Mouse (Mus musculus) colon, adult 2 months (tissue): ENCODE results near the gene Vrk3. TPM values are rescaled to one million over a fixed set of nuclear protein-coding genes. Genes with fewer than 3 reads are reported as not detected.

Experiments used
- polyA plus RNA-seq: library from polyadenylated mRNA; depleted of rRNA; stranded (reverse); fragments of >200 nt; gene quantifications from 2 replicates; pipeline ENCODE4 v1.2.3, GENCODE M21; 2012; rRNA removed

Vrk3 gene
- polyA plus RNA-seq, result 44.8 and 45.6 TPM in 2 replicates

GRCm38 (mm10) chr7:44748101-44749044 lies at the start of gene Vrk3:
TSS of gene Vrk3 (plus strand) at chr7:44748413.

DNA sequence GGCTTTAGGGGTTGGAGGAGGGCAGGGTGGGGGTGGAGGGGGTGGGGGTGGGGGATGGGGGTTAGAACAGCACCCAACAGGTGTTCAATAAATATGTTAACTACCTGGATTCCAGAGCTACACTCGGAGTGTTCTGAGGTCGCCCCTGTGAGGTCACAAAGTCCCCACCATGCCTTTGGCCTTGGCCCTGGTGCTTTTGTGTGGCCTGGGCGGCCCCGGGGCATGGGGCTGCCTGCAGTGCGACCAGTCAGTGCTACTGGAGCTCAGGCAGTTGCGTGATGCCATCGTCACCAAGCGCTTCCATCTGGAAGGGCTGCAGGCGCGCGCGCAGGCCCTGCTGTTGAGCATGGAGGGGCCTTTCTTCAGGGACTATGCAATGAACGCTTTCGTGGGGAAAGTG lies 39.6 kb upstream of the Vrk3 start, which contains the start of gene Izumo2:
Gene Izumo2, plus strand, starts transcription at position 169 of the 400 bp plus-strand sequence.

GRCm38 (mm10) chr7:44750950-44751349 lies 2.7 kb downstream of the Vrk3 start, which contains the start of gene Zfp473:
TSS of gene Zfp473 (minus strand) at chr7:44751050.

DNA sequence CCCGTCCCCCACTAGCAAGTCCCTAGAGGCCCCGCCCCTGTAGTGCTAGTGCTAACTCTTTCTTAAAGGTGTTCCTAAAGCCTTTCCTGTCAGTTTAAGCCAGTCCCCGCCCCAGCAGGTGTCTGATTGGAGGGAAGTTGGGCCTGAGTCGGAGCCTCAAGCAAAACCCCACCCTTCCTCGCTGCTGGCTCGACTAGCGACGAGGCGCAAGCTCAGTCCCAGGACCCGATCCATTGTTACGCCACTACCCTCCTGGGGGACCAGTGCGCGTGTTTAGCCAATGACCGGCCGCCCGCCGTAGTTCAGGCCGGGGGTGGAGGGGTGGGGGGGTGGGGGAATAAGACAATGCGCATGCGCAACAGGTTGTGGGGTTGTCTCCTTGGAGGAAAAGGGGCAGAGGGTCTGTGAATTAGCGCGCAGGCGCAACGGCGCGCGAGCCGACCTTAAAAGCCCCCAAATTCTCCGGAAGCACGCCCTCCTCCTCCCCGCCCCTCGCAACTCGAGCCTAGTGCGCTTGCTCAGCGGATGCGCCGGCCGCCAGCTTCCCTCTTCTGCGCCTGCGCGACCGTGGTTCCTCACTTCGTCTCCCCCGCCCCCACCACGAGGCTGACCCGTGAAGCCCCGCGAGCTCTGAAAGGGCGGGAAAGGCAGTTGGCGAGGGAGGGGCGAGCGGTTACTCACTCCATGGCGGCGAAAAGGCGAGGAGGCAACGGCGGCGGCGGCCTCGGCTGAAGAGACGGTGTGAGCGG lies 67.7 kb downstream of the Vrk3 start, which contains the start of the genes Nup62 and Il4i1:
Gene Nup62, plus strand, starts transcription at position 368 of the 749 bp plus-strand sequence.
Gene Il4i1, plus strand, starts transcription at position 667 of the 749 bp plus-strand sequence.

GRCm38 (mm10) chr7:44816470-44817021 lies 68.3 kb downstream of the Vrk3 start, which contains the start of gene Atf5:
TSS of gene Atf5 (minus strand) at chr7:44816658.

Other genes with a start within 250 kb of the Vrk3 start
- 0.34 and 0.46 TPM in 2 replicates for gene Mybpc2, start 223.8 kb upstream of the Vrk3 start, polyA plus RNA-seq
- gene Spib, start 216.3 kb upstream of the Vrk3 start, polyA plus RNA-seq, result 11.9 and 16.9 TPM in 2 replicates
- gene Pold1, start 199.6 kb upstream of the Vrk3 start, polyA plus RNA-seq, result 44.4 and 45.2 TPM in 2 replicates
- 231 and 268 TPM in 2 replicates for gene Nr1h2, start 194.5 kb upstream of the Vrk3 start, polyA plus RNA-seq
- 7.8 and 8.1 TPM in 2 replicates for gene Napsa, start 176.0 kb upstream of the Vrk3 start, polyA plus RNA-seq
- 2.7 and 2.8 TPM in 2 replicates for gene Kcnc3, start 157.7 kb upstream of the Vrk3 start, polyA plus RNA-seq
- 365 and 409 TPM in 2 replicates for gene Myh14, start 77.6 kb upstream of the Vrk3 start, polyA plus RNA-seq
- not detected in 2 replicates for gene Izumo2, start 39.7 kb upstream of the Vrk3 start, polyA plus RNA-seq
- 0.19 and 0.26 TPM in 2 replicates for gene Zfp473, start 2.6 kb downstream of the Vrk3 start, polyA plus RNA-seq
- 61.5 and 65.7 TPM in 2 replicates for gene Nup62, start 67.7 kb downstream of the Vrk3 start, polyA plus RNA-seq
- gene Il4i1, start 68.0 kb downstream of the Vrk3 start, polyA plus RNA-seq, result 7.8 and 10.3 TPM in 2 replicates
- 85.4 and 120 TPM in 2 replicates for gene Atf5, start 68.2 kb downstream of the Vrk3 start, polyA plus RNA-seq
- gene Akt1s1, start 100.6 kb downstream of the Vrk3 start, polyA plus RNA-seq, result 188 and 210 TPM in 2 replicates
- gene Tbc1d17, start 100.7 kb downstream of the Vrk3 start, polyA plus RNA-seq, result 71.5 and 99.3 TPM in 2 replicates
- gene Pnkp, start 108.7 kb downstream of the Vrk3 start, polyA plus RNA-seq, result 53.4 and 64.9 TPM in 2 replicates
- 241 and 272 TPM in 2 replicates for gene Ptov1, start 121.4 kb downstream of the Vrk3 start, polyA plus RNA-seq
- gene Med25, start 144.3 kb downstream of the Vrk3 start, polyA plus RNA-seq, result 304 and 344 TPM in 2 replicates
- gene Fuz, start 147.7 kb downstream of the Vrk3 start, polyA plus RNA-seq, result 59.1 and 65.3 TPM in 2 replicates
- 94.2 and 104 TPM in 2 replicates for gene Ap2a1, start 181.1 kb downstream of the Vrk3 start, polyA plus RNA-seq
- not detected in 2 replicates for gene Tsks, start 194.8 kb downstream of the Vrk3 start, polyA plus RNA-seq
- gene Cpt1c, start 226.4 kb downstream of the Vrk3 start, polyA plus RNA-seq, result 14.6 and 20.4 TPM in 2 replicates
- gene Prmt1, start 238.2 kb downstream of the Vrk3 start, polyA plus RNA-seq, result 75.9 and 81.7 TPM in 2 replicates
- 114 and 134 TPM in 2 replicates for gene Irf3, start 249.2 kb downstream of the Vrk3 start, polyA plus RNA-seq